Mouse (Mus musculus) kidney, adult 8-10 months (tissue): ENCODE measurements around the gene Mapkap1.

Experiments used
- DNase-seq, 2 experiments: peaks; one replicate each; pipeline ENCODE4 v3.0.0; 2022

Mapkap1 gene

GRCm38 (mm10) chr2:34638955-34639650 is 232.5 kb downstream of the Mapkap1 start:
- peak; percentile 68 to 87 for DNase-seq

DNA sequence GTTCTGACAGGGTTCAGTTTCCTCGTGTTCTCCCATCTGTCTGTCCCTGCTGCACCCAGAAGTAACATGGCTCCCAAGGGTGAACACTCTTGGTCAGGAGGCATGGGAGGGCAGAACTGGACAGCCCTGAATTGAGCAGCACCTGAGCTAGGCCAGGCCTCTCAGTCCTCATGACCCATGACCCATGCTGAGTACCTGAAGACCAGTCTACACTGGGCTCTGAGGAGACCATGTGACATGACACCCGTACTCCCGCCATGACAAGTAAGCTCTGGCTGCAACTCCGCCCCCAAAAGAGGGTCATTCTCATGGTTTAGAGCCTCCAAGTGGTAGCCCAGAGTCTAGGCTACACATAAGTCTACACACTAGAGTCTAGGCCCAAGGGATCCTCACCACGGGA is 233.2 kb downstream of the Mapkap1 start:
- no peak for DNase-seq

GRCm38 (mm10) chr2:34642351-34642750 is 235.8 kb downstream of the Mapkap1 start:
- DNase-seq = peak in 1 of 2 experiments; percentile 23

DNA sequence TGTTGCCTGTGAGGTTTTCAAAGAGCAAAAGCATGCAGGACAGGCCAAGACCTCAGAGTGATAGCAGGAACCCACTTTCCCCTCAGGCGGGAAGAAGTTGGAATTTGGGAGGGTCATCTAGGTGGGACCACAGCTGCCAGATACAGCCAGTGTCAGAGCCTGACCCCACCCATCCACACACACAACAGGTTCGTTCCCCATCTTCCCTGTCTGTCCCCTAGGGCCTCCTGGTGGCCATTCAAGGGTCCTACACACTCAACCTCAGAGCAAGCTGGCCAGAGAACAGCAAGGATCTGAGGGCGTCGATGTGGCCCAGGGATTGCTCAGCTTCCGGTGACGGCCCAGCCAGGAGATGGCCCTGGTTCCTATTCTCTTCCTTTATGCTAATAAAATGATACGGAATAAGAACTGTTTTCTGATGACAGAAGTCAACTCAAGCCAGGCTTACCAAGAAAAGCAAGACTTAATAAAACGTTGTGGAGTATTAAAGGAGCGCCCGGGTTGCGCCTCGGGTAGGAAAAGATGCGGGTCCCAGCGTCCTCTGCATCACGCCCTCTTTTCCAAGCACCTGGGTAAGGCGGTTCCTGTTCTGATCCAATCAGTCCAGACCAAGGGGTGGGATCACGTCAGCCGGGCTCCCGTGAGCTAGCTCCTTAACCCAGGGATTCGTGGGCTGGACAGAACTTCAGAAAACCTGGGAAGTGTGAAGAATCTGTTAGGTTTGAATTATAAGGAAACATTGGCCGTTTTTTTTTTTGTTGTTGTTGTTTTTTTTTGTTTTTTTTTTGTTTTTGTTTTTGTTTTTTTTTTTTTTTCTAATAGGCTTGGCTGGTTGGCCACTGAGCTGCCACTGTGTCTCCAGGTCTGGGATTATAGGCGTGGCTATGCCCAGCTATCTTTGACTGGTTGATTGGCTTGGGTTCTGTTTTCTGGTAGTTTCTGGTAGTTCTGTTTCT is 238.3 kb downstream of the Mapkap1 start:
- DNase-seq = no peak

DNA sequence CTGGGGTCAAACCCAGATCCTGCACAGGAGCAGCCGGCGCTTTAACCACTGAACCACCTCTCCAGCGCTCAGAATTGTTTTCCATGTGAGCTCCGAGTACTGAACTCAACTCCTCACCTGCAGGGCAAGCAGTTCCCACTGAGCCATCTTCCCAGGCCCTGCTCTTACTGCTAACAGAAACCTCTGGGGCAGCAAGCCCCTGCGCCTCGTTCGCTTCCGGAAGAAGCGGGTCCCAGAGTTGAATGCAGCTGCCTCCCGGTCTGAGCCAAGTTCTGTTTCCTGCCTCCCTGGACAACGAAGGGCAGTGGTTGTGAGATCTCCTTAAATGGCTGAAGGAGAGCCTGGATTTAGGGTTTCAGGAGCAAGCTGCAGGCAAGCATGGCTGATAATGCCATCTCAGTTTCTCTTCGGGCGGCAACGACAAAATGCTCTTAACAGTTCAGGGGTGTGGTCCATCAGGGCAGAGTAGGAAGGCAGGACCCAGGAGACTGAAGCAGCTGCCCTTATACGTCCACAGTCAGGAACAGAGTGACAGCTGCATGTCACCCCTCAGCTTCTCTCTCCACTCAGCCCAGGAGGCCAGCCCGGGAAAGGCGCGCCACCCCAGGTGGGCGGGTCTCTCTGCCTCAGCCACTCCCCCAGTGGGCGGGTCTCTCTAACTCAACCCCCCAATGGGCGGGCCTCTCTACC is 239.4 kb downstream of the Mapkap1 start:
- DNase-seq = peak; percentile 59 to 76

DNA sequence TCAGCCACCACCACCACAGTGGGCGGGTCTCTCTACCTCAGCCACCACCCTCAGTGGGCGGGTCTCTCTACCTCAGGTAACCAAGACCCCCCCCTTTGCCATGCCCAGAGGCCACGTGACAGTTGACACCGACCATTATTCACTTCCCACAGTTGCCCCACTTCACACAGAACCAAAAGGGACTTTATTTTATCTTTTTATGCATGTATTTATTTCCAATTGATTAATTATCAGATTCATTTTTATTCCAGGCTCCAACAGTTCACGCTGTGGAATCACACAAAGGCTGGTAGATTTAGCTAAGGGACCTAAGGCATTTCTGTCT is 239.9 kb downstream of the Mapkap1 start:
- DNase-seq = no peak

- peak in 1 of 2 experiments; percentile 38 for DNase-seq
Observed at GRCm38 (mm10) chr2:34647410-34647809, 240.8 kb downstream of the Mapkap1 start.

- DNase-seq = no peak
Observed at GRCm38 (mm10) chr2:34667820-34668219, 261.2 kb downstream of the Mapkap1 start.

DNA sequence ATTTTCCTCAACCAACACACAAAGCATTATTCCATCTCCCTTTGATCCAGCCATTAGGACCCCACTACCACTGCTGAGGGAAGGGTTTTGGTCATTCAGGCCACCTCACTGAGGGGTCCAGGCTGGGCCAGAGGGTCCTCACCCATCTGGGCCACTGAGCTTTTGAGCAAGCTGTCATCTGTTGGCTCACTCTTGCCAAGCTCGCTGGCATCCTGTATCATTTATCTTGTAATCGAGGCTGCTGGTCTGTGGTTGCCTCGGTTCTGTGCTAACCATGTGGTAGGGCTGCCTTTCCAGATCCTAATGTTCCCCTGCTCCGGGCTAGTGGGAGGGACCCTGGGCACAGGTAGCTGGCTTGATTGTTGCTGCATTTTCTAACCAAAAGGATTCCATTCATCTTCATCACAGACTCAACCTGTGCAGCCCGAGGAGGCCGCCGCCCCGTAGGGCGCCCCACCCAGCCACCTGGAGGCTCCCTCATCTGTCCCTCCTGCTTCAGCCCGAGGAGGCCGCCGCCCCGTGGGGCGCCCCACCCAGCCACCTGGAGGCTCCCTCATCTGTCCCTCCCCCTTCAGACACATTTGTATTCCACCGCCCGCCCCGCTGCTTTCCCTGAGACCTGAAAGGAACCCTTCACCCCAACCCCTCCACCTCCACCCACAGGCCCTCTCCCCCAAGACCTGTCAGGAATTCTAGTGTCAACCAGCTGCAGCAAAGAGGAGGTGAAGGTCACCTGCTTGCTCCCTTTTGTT is 262.0 kb downstream of the Mapkap1 start:
- no peak for DNase-seq

DNA sequence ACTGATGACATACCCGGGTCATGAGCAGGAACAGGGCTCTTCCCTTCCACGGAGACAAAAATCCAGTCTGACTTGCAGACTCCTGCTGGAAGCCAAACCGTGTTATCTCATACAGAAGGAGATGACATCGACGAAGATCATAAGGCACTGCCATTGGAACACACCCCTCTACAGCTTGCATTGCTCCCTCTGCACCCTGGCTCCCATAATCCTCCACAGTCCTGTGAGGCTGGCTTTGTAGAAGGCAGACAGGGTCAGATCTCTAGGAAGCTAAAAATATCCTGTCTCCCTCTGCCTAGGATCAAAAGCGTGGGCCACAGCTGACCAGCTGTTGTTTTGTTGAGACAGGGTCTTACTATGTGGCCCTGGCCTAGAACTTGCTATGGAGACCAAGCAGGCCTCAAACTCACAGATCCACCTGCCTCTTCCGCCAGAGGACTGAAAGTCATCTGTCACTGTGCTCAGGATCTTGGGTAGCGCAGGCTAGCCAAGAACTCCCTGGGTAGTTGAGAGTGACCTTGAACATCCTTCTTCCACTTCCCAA is 262.7 kb downstream of the Mapkap1 start:
- no peak for DNase-seq

GRCm38 (mm10) chr2:34670470-34670869 is 263.9 kb downstream of the Mapkap1 start:
- no peak for DNase-seq

DNA sequence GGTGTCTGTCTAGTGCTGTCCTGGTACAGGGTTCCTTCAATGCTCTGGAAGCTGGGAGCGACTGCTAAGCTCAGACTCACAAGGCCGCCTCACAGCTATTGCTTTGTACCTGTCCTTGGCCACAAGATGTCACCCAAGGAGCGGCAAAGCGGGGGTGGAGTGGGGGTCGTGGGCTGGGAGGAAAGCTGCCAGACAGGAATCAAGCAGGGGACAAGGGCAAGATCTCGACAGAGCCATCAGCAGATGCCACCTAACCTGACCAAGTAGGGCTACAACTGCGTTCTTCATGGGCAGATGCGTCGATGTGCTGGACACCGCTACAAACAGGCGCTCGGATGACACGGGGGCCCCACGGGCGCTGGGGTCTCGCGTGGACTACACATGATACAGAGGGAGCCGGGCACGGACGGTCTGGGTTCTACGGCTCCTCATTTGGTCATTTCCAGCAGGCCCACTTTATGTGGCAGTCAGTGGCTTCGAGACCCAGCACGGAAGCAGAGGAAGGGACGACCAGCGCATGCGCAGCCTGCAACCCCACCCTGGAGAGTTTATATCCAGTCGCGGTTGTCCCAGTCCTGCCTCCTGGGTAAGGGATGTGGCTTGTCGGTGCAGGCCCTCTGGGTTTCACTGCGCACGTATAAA is 264.9 kb downstream of the Mapkap1 start:
- DNase-seq = peak in 1 of 2 experiments; percentile 15

- DNase-seq = no peak
Observed at GRCm38 (mm10) chr2:34673846-34674245, 267.3 kb downstream of the Mapkap1 start.
